Mouse (Mus musculus) C2C12 (cell line): ENCODE measurements around the gene Gm5580.

ENCODE experiments used
- CTCF ChIP-seq: IDR thresholded peaks from one replicate; pipeline ENCODE4 v1.5.1; 2011; ENCODE audit not compliant: control insufficient read depth, insufficient read depth, insufficient read length
- MAX ChIP-seq: IDR thresholded peaks from one replicate; pipeline ENCODE4 v1.6.1; 2011; ENCODE audit warnings: mild to moderate bottlenecking, control low read depth

DNA sequence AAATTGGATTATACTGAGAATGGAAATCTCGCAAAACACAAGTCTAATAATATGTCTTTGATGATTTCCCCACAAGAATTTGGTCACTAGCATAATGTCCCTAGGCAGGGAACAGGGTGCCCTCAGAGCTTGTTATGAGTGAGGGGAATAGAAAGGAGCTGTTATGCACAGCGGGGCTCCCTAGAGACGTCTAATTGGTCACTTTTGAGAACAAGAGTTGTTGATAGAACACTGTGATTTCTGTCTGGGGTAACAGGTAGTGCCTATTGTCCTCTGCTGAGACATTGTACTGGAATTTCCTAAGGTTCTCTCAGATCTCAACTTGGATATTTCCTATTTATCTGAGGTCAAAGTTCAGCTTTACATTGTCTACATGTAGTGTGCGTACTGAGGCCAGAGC lies 33.2 kb downstream of the Gm5580 start, which contains the start of gene Olfr215:
- TF ChIP-seq CTCF (no peak), MAX (no peak)
